9 mouse cellular contexts compared by ENCODE assay signal in genomic region chr17:83218722-83219121, GRCm38 (mm10). TPM values are rescaled to one million over a fixed set of nuclear protein-coding genes. Genes with fewer than 3 reads are reported as not detected.
A peak's percentile ranks its signal among the peaks of the same experiment; 100 is the strongest.
DNase-seq lines count a peak whose midpoint lies in the region; ATAC-seq and TF ChIP-seq lines count a peak whose summit lies in the region.
"Had no signal": no experiment of that assay in that cellular context is flagged by ENCODE, and none has a peak within 500 bp of the region (broad histone marks: within the 10 kb centered on the region; RNA-seq: fewer than 3 reads in every experiment).

No protein-coding gene starts in this region.

- peak overlapping the region; percentile 99 for H3K9ac ChIP-seq in heart, embryonic 11.5 days (ENCODE audit: low read depth, low read length)
- H3K9ac ChIP-seq in heart, postnatal 0 days (replicated peaks; ENCODE audit: low read depth, low read length), result peak overlapping the region; percentile 97
- H3K9ac ChIP-seq in liver, embryonic 14.5 days (replicated peaks), result no peak overlapping the region

- no peak for TF ChIP-seq EP300 in heart, postnatal 0 days (IDR thresholded peaks at IDR 0.05; ENCODE audit: low read depth)
- no peak for TF ChIP-seq EP300 in liver, embryonic 14.5 days (IDR thresholded peaks at IDR 0.05; ENCODE audit: low read depth)

- H3K4me3 ChIP-seq in heart, embryonic 11.5 days (ENCODE audit: low read depth, low read length), result peak overlapping the region; percentile 94
- H3K4me3 ChIP-seq in embryonic facial prominence, embryonic 10.5 days, result peak overlapping the region; percentile 87
- peak overlapping the region; percentile 94 for H3K4me3 ChIP-seq in heart, postnatal 0 days (ENCODE audit: low read depth, low read length)
- 0 out of 4 replicates have a peak overlapping the region, but pooled peaks of 1 of the 2 experiments have one; percentile 0 for H3K4me3 ChIP-seq in liver, embryonic 14.5 days (ENCODE audit: insufficient read depth in 1 of 2, low read depth in 2 of 2, low read length in 2 of 2)

- peak overlapping the region; percentile 85 for H3K4me2 ChIP-seq in heart, embryonic 11.5 days
- H3K4me2 ChIP-seq in heart, postnatal 0 days (ENCODE audit: low read depth, low read length), result peak overlapping the region; percentile 99
- H3K4me2 ChIP-seq in liver, embryonic 14.5 days (ENCODE audit: low read depth), result peak overlapping the region; percentile 6; the same call in 1 of the 2 replicates

- H3K4me1 ChIP-seq in heart, embryonic 11.5 days (ENCODE audit: control insufficient read depth, insufficient read depth, low read length), result peaks cover 65% of the 10 kb centered on the region
- H3K4me1 ChIP-seq in embryonic facial prominence, embryonic 10.5 days, result peaks cover 88% of the 10 kb centered on the region
- H3K4me1 ChIP-seq in heart, postnatal 0 days (ENCODE audit: control insufficient read depth, insufficient read depth), result peaks cover 53% of the 10 kb centered on the region
- H3K4me1 ChIP-seq in liver, embryonic 14.5 days (replicated peaks; ENCODE audit: control insufficient read depth in 2 of 2, insufficient read depth in 2 of 2, low read length in 1 of 2), result peaks cover 0 to 13% of the 10 kb centered on the region in 2 experiments; a peak in 2 of 4 replicates

- 48% methylated on average over 6 of the region's 6 CpGs for WGBS in heart, embryonic 11.5 days (ENCODE audit: insufficient replicate concordance)
- 50% methylated on average over 6 of the region's 6 CpGs for WGBS in embryonic facial prominence, embryonic 10.5 days
- WGBS in heart, postnatal 0 days, result 41% methylated on average over 6 of the region's 6 CpGs
- WGBS in liver, embryonic 14.5 days (ENCODE audit: insufficient replicate concordance), result 55% methylated on average over 6 of the region's 6 CpGs

- intact Hi-C loops in gastrocnemius, postnatal 14 days (cut with DNase I; ENCODE audit: low total_unique reads), result no loop called here

- DNase-seq in heart, adult 9 months (ENCODE audit: low spot score in 2 of 2), result no peak
- DNase-seq in embryonic facial prominence, embryonic 10.5 days (ENCODE audit: low spot score), result peak; percentile 13
- DNase-seq in heart, postnatal 0 days (ENCODE audit: low spot score), result no peak
- no peak for DNase-seq in liver, embryonic 14.5 days (ENCODE audit: low read depth in 3 of 3, low spot score in 3 of 3)
- DNase-seq in right cerebral cortex, postnatal 10 days (ENCODE audit: low spot score in 2 of 2), result no peak
- no peak for DNase-seq in gastrocnemius, postnatal 14 days
- DNase-seq in B cell, adult 2 months, result no peak
- DNase-seq: cerebellum, adult 18-20 months had no signal

- no peaks in the 10 kb centered on the region for H3K9me3 ChIP-seq in heart, embryonic 11.5 days (replicated peaks; ENCODE audit: control insufficient read depth, low read length)
- H3K9me3 ChIP-seq in embryonic facial prominence, embryonic 10.5 days, result no peaks in the 10 kb centered on the region
- no peaks in the 10 kb centered on the region for H3K9me3 ChIP-seq in heart, postnatal 0 days (replicated peaks; ENCODE audit: control insufficient read depth, low read length)
- no peaks in the 10 kb centered on the region for H3K9me3 ChIP-seq in liver, embryonic 14.5 days (ENCODE audit: control insufficient read depth, low read length)

- peak overlapping the region; percentile 96 for H3K27ac ChIP-seq in heart, embryonic 11.5 days (ENCODE audit: low read depth, low read length)
- peak overlapping the region; percentile 97 for H3K27ac ChIP-seq in embryonic facial prominence, embryonic 10.5 days (replicated peaks)
- peak overlapping the region; percentile 89 for H3K27ac ChIP-seq in heart, postnatal 0 days (ENCODE audit: low read depth)
- H3K27ac ChIP-seq in liver, embryonic 14.5 days, result no peak overlapping the region

- no peaks in the 10 kb centered on the region for H3K27me3 ChIP-seq in heart, embryonic 11.5 days (ENCODE audit: control insufficient read depth, insufficient read depth, low read length)
- peaks cover 36% of the 10 kb centered on the region; the same call in 1 of the 2 replicates for H3K27me3 ChIP-seq in embryonic facial prominence, embryonic 10.5 days (replicated peaks; ENCODE audit: low read depth, poor library complexity, severe bottlenecking)
- H3K27me3 ChIP-seq in heart, postnatal 0 days (ENCODE audit: control insufficient read depth, insufficient read depth, low read length), result no peaks in the 10 kb centered on the region
- H3K27me3 ChIP-seq in liver, embryonic 14.5 days (ENCODE audit: control insufficient read depth, insufficient read depth, low read length), result peaks cover 28% of the 10 kb centered on the region

- no peak for ATAC-seq in heart, embryonic 11.5 days (replicated peaks; ENCODE audit: insufficient number of reproducible peaks, low FRiP score, low TSS enrichment)
- no peak for ATAC-seq in heart, postnatal 0 days (ENCODE audit: insufficient read depth, low read depth)
- ATAC-seq in liver, embryonic 14.5 days (ENCODE audit: insufficient read depth), result no peak

- H3K36me3 ChIP-seq in heart, embryonic 11.5 days (ENCODE audit: control insufficient read depth, insufficient read depth, low read length), result peaks cover 12% of the 10 kb centered on the region
- H3K36me3 ChIP-seq in embryonic facial prominence, embryonic 10.5 days (replicated peaks), result peaks cover 56% of the 10 kb centered on the region
- peaks cover 22% of the 10 kb centered on the region for H3K36me3 ChIP-seq in heart, postnatal 0 days (replicated peaks; ENCODE audit: control insufficient read depth, insufficient read depth, low read length)
- no peaks in the 10 kb centered on the region for H3K36me3 ChIP-seq in liver, embryonic 14.5 days (replicated peaks; ENCODE audit: control insufficient read depth, insufficient read depth, low read depth)

- TF ChIP-seq CTCF in heart, postnatal 0 days (IDR thresholded peaks at IDR 0.05; ENCODE audit: low read depth), result no peak
- TF ChIP-seq CTCF in liver, embryonic 14.5 days (IDR thresholded peaks at IDR 0.05; ENCODE audit: low read depth), result no peak

RNA-seq across cellular contexts. Expression of gene Pkdcc, which starts 3.6 kb away (rescaled TPM):
- polyA plus RNA-seq in heart, embryonic 11.5 days (2014; fragmentation: Nextera tagmentation; extraction: Ambion mirVana), result 17.9 and 18.0 TPM in 2 replicates
- polyA plus RNA-seq in embryonic facial prominence, embryonic 10.5 days (2016; fragmentation: Nextera tagmentation; extraction: Ambion mirVana), result 15.1 and 17.5 TPM in 2 replicates
- total RNA-seq in heart, postnatal 0 days (2014; rRNA removed; ENCODE audit: low replicate concordance), result 73.6 and 100 TPM in 2 replicates
- polyA plus RNA-seq in heart, postnatal 0 days (2015; fragmentation: Nextera tagmentation; extraction: Ambion mirVana), result 5.5 and 7.8 TPM in 2 replicates
- 14.7 and 15.3 TPM in 2 replicates for polyA plus RNA-seq in liver, embryonic 14.5 days (2012; rRNA removed)
- polyA plus RNA-seq in liver, embryonic 14.5 days (2014; fragmentation: Nextera tagmentation; extraction: Ambion mirVana), result 2.3 and 2.8 TPM in 2 replicates
- 10 to 100 TPM; 56.6 to 62.4 TPM for total RNA-seq in gastrocnemius, postnatal 14 days (2021)

Comparison
In these comparisons a context has a peak if more than half of its experiments do, and no peak if none do; other contexts are left out.
1. H3K4me2 ChIP-seq: peak in every context shown above with its lines; median percentile 99 in heart, postnatal 0 days; 85 in heart, embryonic 11.5 days; 6 in liver, embryonic 14.5 days.